Mouse (Mus musculus) frontal cortex, postnatal 36 days (tissue): ENCODE data around the gene Flg.

Source experiments
- DNase-seq, 2 experiments: peaks; one replicate each; pipeline ENCODE4 v3.0.0; 2022; ENCODE audit warnings: low spot score in 2 of 2

Gene Flg

DNA sequence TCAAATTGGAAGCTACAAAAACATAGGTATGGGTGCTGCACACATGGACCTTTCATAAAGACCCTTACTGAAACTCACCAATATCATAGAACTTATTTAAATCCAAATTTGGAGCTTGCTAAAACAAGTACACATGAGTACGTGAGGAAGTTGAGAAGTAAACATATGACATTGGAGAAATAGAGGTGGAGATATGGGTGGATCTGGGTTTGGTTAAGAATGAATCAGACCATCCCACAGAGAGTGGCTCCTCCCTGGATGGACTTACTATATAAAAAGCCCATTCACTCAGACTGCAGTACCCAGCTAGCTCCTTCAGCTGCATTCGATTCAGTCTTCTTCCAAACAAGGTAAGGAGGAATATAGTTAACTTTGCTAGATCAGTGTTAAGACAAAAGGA lies at the start of gene Flg:
TSS of gene Flg (plus strand) at position 301 of the 400 bp plus-strand sequence.
- DNase-seq, result no peak

DNA sequence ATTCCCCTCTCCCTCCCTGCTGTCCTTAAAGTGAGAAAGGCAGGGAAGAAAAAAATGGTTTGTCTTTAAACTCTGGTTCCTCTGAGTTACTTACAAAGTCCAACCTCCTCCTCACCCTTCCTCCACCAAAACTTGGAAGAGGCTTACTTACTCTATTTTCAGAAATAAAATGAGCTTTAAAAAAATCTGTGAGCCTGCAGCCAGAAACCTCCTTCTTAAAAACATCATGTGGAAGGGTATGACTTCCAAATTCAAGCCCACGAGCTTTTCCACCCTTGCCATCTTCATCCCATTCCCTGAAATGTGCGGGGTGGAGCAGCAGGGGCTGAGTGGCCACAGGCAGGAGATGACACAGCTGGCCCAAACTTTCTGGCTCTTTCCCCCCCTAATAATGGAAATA lies 24.2 kb downstream of the Flg start:
- DNase-seq, result peak; percentile 17 to 58

DNA sequence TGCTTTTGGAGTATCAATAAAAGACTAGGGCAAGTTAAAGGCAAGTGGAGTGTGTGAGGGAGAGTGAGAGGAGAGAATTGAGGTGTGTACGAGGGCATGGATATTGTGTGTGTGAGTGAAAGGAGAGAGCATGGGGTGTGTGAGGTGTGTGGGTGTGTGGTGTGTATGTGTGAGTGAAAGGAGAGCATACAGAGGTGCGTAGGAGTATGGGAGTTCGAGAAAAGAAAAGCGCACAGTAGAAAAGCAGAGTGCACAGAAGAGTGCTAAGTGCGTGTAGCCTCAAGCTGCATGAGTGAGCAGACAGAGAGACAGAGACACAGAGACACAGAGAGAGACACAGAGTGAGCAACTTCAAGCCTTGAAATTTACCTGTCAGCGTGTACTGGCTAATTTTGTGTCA lies 26.5 kb downstream of the Flg start:
- DNase-seq, result peak; percentile 13 to 43

DNA sequence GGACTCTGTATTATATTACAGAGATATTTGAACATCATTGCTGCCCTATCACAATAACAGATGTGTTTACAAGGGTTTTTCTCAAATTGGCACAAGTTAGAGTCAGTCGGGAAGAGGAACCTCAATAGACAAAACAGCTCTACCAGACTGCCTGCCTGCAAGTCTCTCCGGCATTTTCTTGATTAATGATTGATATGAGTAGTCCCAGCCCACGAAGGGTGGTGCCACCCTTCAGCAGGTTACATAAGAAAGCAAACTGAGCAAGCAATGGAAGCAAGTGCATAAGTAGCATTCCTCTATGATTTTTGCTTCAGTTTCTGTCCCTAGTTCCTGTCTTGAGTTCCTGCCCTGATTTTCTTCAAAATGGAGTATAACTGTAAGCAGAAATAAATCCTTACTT lies 28.6 kb downstream of the Flg start:
- DNase-seq, result no peak

DNA sequence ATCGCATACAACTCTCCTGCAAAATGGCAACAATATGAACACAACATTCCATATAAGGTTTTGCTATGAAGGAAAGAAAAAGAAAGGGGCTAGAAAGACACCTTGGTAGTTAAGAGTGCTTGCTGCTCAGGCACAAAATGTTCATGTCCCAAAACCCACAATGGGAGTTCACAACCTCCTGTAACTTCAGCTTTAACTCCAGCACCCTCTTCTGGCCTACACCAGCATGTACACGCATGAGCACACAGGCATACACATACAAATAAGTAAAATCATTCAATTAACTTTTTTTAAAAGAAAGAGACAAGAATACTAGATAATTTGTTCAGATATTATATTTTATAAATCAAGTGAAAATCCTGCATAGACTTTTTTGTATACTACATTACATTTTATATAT lies 32.8 kb downstream of the Flg start:
- no peak for DNase-seq

DNA sequence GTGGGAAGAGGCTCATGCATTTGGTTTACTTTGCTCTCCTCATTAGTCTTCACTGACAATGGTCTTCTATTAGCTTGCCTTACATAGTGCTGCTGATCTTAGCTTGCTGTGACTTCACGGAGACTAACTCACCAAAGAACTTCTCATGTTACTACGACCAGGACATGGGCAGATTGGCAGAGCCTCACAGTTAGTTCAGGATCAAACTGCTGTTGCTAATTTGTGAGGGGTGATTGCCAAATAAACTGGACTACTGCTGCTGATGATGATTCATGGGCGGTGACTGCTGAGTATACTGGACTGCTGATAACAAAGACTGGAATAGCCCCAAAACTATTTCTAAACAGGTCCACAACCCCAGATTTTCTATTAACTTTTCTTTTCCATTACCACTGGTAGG lies 38.0 kb downstream of the Flg start:
- DNase-seq, result no peak

DNA sequence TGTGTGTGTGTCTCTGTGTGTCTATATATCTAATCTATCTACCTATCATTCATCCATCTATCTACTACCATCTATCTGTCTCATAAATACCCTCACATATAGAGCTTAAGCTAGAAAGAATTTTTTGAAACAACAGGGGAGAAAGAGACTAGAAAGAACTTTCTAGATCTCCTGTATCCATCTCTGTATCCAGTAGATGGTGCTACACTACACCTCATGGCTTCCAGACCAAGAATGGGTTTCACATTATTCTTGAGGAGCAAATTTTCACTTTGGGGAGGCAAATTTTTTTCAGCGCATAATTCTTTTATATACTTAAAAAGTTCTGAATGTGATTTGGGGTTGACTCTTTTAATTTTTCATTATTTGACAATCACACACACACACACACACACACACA lies 41.1 kb downstream of the Flg start:
- DNase-seq, result no peak

DNA sequence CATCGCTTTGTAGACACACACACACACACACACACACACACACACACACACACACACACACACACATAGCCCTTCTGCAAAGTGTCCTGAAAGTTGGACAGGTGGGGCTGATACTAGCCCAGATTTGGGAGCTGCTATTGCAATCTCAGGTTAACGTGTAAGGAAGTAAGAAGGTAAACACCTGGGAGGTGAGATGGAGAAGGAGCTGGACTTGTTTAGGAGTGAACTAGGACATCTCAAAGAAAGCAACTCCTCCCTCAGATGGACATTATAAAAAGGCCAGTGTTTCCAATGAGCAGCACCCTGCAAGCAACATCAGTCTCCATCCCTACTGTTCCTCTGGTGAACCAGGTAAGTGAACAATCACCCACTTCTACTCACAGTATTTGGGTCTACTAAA lies 46.1 kb downstream of the Flg start, which contains the start of gene Hrnr:
TSS of gene Hrnr (plus strand) at position 301 of the 400 bp plus-strand sequence.
- no peak for DNase-seq

DNA sequence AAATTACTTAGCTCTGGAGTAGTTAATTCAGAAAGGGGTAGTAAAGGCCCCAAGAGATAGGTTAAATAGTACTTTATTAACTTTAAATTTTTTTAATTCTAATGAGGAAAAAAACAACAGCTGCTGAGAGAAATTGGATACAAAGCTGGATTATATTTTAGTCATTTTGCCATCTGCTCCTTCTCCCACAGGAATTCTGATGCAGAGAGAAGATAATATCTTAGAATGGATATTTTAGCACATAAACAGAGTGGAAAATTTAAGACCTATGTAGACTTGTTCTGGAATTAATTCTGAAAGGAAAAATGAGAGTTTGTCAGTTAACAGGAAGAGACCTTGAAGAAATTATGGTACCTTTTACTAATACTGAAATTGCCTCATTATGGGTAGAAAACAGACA lies 64.4 kb downstream of the Flg start:
- DNase-seq, result no peak

DNA sequence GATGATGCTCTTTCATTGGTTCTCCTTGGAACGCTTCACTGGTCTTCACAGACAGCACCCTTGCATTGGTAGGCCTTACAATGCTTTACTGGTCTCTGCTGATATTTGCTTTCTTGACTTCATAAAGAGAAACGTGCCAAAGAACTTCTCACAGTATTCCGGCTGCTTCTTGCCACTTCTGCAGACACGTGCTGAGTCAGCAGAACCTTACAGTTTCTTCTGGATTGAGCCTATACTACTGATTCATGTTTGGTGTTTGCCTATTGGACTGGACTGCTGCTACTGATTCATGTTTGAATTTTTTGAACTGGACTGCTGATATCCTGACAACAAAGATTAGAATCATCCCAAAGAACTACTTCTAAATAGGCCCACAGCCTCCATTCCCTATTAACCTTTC lies 66.7 kb downstream of the Flg start:
- DNase-seq, result no peak
